Mouse (Mus musculus) testis, adult 2 months (tissue): ENCODE results near the gene Cep19. TPM values are rescaled to one million over a fixed set of nuclear protein-coding genes. Genes with fewer than 3 reads are reported as not detected.

Experiments
- H3K27ac ChIP-seq: fragments of 200-500 bp; 2 replicates; pipeline ENCODE4 v1.5.1; 2012; ENCODE audit warnings: low read depth, low read length; ENCODE audit not compliant: control insufficient read depth, insufficient read depth
- H3K27me3 ChIP-seq: fragments of 200-500 bp; 2 replicates; pipeline ENCODE4 v1.6.1; 2012; ENCODE audit warnings: mild to moderate bottlenecking, low read length, moderate library complexity; ENCODE audit not compliant: control insufficient read depth, insufficient read depth
- H3K36me3 ChIP-seq: fragments of 200-500 bp; 2 replicates; pipeline ENCODE4 v1.6.1; 2012; ENCODE audit warnings: mild to moderate bottlenecking, low read length; ENCODE audit not compliant: control insufficient read depth, insufficient read depth
- H3K4me1 ChIP-seq: fragments of 200-500 bp; 2 replicates; pipeline ENCODE4 v1.6.1; 2012; ENCODE audit warnings: low read length; ENCODE audit not compliant: control insufficient read depth, insufficient read depth
- H3K4me3 ChIP-seq: fragments of 200-500 bp; 2 replicates; pipeline ENCODE4 v1.5.1; 2012; ENCODE audit warnings: low read depth, mild to moderate bottlenecking, low read length, moderate library complexity, mixed read lengths; ENCODE audit not compliant: control insufficient read depth
- CTCF ChIP-seq: fragments of 200-500 bp; IDR thresholded peaks from 2 replicates; pipeline ENCODE4 v1.5.1; 2012; ENCODE audit warnings: low read depth, mild to moderate bottlenecking, inconsistent platforms, low read length, moderate library complexity; ENCODE audit not compliant: control insufficient read depth, insufficient read depth, insufficient replicate concordance
- POLR2A ChIP-seq: fragments of 200-500 bp; IDR thresholded peaks from 2 replicates; pipeline ENCODE4 v1.6.1; 2012; ENCODE audit warnings: low read depth, mild to moderate bottlenecking, inconsistent platforms, low read length, moderate library complexity; ENCODE audit not compliant: control insufficient read depth
- polyA plus RNA-seq: library from polyadenylated mRNA; depleted of rRNA; stranded (reverse); fragments of >200 nt; gene quantifications from 2 replicates; pipeline ENCODE4 v1.2.3, GENCODE M21; 2012; rRNA removed

The Cep19 gene
- polyA plus RNA-seq, 1 experiment: 33.5 TPM

DNA sequence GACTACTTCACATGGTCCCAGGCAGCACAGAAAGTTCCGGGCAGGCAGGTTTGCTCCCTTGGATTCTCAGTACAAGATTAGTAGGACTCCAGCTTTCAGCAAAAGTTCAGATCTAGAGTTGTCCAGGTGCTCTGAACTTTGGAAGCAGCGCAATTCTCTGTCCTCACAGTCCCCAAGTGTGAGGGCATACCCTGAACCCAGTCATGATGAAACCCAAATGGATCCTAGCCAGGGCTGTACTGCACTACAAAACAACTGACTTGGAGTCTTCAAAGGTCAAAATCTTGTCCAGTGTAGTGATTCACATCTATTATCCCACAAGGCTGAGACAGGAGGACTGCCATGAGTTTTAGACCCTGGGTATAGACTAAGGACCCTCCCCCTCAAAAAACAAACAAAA, 57.8 kb downstream of the Cep19 start:
- Histone ChIP-seq H3K4me1 (no peaks in the 10 kb centered on the region), H3K4me3 (no peak overlapping the region), H3K27me3 (no peaks in the 10 kb centered on the region), H3K27ac (no peak overlapping the region), H3K36me3 (no peaks in the 10 kb centered on the region)
- no peak for TF ChIP-seq CTCF
- no peak for TF ChIP-seq POLR2A

Other genes starting within 250 kb of the Cep19 start
- 7.5 and 8.3 TPM in 2 replicates for gene Meltf, start 221.0 kb upstream of the Cep19 start, polyA plus RNA-seq
- gene Pigz, start 165.9 kb upstream of the Cep19 start, polyA plus RNA-seq: 0.12 and 0.24 TPM in 2 replicates
- gene 0610012G03Rik, start 151.3 kb upstream of the Cep19 start, polyA plus RNA-seq: 43.6 and 53.7 TPM in 2 replicates
- gene Ncbp2, start 151.3 kb upstream of the Cep19 start, polyA plus RNA-seq: 25.8 and 32.6 TPM in 2 replicates
- 3.2 and 4.3 TPM in 2 replicates for gene Senp5, start 96.5 kb upstream of the Cep19 start, polyA plus RNA-seq
- gene Pak2, start 20.5 kb upstream of the Cep19 start, polyA plus RNA-seq: 6.9 and 7.3 TPM in 2 replicates
- 7.6 and 8.5 TPM in 2 replicates for gene Pigx, start 60 bp upstream of the Cep19 start, polyA plus RNA-seq
- gene Nrros, start 65.8 kb downstream of the Cep19 start, polyA plus RNA-seq: 4.1 and 4.5 TPM in 2 replicates
- 1.6 and 1.9 TPM in 2 replicates for gene Bex6, start 80.0 kb downstream of the Cep19 start, polyA plus RNA-seq
- gene Fbxo45, start 147.4 kb downstream of the Cep19 start, polyA plus RNA-seq: 3.7 and 4.8 TPM in 2 replicates
- gene Wdr53, start 147.4 kb downstream of the Cep19 start, polyA plus RNA-seq: 35.2 and 39.4 TPM in 2 replicates
- 0.14 and 0.21 TPM in 2 replicates for gene Smco1, start 171.7 kb downstream of the Cep19 start, polyA plus RNA-seq
- gene Rnf168, start 177.7 kb downstream of the Cep19 start, polyA plus RNA-seq: 16.9 and 17.9 TPM in 2 replicates
- gene Ubxn7, start 232.5 kb downstream of the Cep19 start, polyA plus RNA-seq: 13.4 and 16.6 TPM in 2 replicates